Mouse (Mus musculus): Measurements from ENCODE around the gene Cdyl.
A peak's percentile ranks its signal among the peaks of the same experiment; 100 is the strongest.

Cdyl gene

DNA sequence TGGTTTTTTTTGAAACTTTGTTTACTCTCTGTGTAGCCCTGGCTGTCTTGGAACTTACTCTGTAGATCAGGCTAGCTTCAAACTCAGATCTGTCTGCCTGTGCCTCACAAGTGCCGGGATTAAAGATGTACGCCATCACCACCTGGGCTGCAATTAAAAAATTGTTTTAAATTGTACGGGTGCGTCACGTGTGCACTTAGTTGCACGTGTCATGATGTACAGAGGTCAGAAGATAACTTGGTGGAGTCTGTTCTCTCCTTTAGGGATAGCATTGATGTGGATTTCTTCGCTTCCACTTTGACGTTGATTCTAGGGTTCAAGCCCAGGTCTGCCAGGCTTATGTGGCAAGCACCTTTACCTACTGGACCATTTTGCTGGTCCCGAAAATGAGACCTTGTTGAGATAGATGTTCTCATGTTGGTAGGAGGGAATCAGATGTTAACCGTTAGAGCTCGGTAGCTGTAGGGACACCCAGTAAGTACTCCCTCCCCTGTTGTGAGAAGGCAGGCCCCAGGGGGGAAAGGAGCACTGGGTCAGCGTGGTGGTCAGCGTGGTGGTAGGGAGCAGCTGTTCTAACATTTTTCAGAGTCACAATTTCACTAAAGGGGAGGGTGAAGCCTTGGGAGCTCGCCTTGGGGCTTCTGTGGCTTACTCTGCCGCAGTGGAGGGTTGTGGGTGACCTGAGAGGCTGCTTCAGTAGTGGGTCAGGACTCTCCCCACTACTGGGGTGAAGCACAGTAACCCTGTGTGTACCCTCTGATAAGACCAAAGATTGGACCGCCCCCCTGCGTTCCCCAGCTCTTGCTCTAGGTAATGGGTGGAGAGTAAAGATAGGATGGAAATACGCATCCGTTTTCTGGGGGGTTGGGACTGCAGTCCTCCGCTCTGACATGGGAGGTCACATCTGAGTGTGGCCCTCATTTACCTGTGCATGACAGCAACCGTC is 97.0 kb downstream of the Cdyl start:
- DNase-seq (ENCODE audit: low read depth, low spot score), result no peak

DNA sequence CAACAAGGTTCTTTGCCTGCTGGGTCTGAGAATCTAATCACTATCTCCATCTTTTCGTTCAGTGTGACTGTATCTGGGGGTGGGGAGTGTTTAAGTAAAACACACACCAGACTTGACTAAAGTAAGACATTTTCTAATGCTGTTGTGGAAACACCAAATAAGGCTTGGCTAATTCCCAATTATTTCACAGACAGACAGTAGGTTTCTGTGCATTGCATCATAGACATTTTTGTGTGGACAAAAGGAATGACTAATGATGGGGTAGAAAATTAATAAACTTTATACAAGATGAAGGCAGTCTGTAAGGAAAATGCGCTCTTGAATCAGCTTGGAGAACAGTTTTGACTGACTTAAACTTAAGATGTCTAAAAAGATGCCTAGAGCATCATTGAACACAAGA is 100.7 kb downstream of the Cdyl start:
- DNase-seq (ENCODE audit: low read depth, low spot score), result no peak

DNA sequence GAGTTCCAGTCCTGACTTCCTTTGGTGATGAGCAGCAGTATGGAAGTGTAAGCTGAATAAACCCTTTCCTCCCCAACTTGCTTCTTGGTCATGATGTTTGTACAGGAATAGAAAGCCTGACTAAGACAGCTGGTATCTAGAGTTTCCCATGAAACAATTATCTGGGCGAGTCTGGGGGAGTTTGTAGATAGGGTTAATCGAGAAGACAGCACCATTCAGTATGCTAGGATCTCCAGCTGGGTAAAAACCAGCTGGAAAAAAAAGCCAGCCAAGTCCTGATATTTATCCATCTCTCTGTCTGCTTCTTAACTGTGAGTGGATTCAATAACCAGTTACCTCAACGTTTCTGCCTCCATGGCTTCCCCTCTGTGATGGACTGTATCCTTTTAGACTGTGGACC is 104.9 kb downstream of the Cdyl start:
- DNase-seq (ENCODE audit: low read depth, low spot score), result no peak

DNA sequence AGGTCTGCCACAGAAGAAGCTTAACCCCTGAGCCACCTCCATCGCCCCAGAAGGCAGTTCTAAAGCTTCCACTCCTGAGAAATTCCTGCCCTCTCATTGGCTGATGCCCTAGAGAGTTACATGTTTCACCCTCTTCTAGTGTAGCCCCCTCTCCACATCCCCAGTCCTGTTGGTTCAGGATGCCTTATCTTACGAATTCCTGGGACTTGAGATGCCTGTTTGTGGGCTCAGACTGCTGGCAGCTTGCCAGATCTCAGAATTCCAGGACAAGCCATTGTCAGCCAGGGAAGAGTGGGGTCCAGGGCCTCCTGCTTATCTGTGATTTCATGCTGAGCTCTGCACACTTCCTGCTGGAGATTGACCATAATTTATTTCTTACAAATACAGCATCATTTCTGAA is 106.2 kb downstream of the Cdyl start:
- no peak for DNase-seq (ENCODE audit: low read depth, low spot score)

DNA sequence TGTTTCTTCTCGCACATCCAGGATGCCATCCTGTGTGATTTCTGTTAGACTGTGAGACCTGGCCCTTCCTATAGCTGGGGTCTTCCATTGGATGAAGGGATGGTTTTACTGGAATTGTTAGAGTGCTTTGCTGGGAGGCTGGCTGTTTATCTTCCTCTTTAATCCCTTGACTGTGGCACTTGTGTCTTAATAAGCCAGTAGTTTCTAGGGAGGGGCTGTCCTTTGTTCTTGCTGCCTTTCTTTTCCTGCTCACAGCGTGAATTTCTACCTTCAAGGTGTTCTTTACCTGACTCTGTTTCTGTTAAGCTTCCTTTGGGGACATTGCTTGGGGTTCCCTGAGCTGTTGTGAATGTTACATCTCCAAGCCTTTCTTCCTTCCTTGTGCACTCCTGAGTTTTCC is 110.0 kb downstream of the Cdyl start:
- DNase-seq (ENCODE audit: low read depth, low spot score), result no peak

DNA sequence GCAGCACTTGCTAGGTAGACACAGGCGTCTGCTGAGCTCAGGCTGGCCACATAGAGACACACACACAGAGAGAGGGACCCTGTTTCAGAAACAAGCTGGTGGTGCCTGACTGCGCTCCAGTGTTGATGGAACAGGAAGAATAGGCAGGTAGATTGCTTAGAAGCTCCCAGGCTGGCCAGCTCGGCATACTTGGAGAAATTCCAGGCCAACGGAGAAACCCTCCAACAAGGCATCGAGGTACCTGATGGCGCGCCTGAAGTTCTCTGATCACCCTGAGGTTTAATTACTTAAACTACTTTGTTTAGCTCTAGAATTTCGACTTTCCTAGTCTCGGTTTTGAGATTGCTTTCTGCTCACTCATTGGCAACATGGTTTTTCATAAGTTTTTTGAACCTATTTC is 110.8 kb downstream of the Cdyl start:
- DNase-seq (ENCODE audit: low read depth, low spot score), result no peak

DNA sequence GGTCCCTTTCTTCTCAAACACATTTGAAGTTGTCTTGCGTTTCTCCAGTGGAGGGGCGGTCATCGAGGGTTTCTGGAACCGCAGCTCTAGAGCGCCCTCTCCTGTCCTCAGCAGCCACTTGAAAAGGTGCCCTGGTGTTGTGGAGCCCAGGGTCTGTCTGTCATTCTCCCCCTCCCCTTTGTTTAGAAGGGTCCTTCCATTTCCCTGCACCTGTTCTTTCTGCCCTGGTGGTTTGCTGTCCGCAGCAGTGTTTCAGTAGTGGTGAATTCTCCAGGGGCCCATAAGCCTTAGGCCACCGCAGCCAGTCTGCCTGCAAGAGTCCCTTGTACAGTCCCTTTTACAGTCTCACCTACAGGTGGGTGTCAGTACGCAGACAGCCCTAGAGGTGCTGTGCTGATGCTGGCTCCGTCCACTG is 112.3 kb downstream of the Cdyl start:
- DNase-seq (ENCODE audit: low read depth, low spot score), result peak; percentile 60

DNA sequence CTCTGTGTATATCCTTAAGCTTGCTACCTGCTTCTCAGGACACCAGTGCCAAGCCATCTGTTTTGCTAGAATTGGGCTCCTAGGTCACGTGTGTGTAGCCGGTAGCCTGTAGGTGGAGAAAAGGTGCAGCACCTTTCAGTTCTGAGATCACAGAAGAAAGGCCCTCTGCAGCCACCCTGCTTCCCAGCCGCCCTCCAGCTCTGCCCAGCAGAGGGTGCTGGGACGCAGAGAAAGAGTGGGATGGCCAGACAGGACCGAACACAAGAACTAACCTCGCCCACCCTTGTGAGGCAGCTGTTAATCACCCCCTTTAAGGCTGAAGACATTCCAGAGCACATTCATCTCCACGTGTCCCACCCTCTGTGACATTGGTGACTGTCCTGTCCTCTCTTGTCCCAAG is 114.1 kb downstream of the Cdyl start:
- DNase-seq (ENCODE audit: low read depth, low spot score), result no peak

DNA sequence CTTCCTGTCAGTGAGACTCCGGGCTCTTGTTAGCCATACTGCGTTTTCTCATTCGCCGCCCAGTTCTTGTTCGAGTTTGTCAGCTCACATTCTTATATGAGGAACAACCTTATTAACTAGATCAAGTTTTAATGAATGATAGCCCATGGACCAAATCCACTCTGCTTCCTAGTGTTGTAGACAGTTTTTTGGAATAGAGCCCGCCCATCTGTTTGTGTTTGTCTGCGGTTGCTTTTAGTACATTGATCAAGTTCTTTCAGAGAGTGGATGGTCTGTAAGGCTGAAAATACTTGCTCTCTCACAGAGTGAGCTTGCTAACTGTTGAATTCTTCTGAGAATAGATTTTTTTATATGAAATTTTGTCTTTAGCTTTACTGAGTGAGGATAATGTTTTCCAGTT is 116.5 kb downstream of the Cdyl start:
- no peak for DNase-seq (ENCODE audit: low read depth, low spot score)

DNA sequence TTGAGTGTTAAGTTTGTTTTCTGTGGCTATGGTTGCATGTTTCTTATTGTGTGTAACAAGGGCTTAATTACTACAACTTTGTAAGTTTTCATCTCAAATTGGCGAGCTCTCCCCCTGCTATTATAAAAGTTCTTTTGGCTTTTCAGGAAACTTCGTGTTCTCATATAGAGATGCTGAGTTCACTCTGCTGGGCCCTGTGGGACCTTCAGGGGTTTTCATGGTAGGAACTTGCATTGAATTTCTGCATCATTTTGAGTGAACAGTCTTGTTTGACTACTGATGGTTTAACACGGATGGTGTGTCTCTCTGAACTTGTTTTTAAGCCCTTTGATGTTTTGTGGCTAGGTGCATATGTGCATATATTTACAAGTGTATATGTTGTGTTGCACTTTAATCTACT is 121.1 kb downstream of the Cdyl start:
- DNase-seq (ENCODE audit: low read depth, low spot score), result no peak

DNA sequence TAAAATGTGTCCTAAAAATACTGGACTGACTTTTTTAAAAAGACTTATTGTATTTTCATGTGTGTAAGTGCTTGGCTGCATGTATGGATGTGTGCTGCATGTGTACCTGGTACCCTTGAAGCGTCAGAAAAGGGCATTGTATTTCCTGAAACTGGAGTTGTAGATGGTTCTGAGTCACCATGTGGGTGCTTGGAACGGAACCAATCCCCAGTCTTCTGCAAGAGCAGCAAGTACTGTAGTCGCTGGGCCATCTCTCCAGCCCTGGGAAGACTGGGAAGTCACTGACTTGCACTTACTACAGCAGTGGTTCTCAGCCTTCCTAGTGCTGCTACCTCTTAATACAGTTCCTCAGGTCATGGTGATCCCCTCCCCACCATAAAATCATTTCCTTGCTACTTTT is 122.1 kb downstream of the Cdyl start:
- no peak for DNase-seq (ENCODE audit: low read depth, low spot score)

DNA sequence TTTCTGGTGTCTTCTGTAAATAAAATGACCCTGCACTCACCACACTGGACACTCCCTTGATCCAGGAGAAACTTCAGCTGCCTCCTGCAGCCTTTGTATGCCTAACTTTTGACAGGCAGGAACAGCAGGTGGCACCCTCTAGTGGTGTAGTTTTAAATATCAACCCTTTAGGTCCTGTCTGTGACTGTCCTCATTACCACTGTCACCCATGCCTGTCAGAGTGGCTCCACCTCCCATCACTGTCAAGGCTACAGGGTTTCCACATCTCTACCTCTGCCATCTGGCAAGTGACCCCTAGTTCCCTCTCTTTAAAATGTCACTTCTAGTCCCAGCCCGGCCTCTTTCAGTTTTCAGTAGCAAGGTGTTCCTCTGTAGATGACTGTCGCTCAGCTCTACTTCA is 123.3 kb downstream of the Cdyl start:
- peak; percentile 72 for DNase-seq (ENCODE audit: low read depth, low spot score)

DNA sequence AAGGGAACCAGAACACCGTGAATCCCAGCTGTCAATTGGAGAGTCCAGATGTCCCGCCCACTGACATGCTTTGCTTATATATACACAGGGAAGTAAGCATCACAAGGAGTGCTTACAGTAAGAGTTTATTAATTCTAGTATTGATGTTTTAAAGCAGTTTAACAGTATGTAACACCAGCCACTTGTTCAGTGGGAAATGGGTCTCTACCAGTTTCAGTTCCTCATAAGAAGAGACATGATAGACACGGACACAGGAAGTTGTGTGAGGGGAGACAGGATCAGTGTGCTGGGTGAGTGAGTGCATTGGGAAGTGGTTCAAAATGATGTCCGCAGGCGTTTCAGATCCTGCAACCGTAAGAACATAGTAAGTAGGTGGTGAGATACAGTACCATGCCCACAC is 123.9 kb downstream of the Cdyl start:
- no peak for DNase-seq (ENCODE audit: low read depth, low spot score)

DNA sequence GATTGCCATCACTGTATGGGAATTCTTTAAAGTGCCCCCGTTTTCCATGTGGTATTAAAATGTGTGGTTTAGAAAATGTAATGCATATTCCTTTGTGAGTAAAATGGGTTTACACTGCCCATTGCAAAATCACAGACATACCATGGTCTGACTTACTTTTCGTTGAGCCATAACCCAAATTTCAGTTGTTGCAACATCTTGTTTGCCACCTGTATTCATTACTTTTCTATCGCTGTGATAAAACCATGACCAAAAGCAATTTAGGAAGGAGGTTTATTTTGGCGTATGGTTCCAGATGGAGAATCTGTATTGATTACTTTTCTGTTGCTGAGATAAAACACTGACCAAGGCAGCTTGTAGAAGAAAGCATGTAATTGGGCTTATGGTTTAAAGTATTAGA is 124.6 kb downstream of the Cdyl start:
- DNase-seq (ENCODE audit: low read depth, low spot score), result no peak

DNA sequence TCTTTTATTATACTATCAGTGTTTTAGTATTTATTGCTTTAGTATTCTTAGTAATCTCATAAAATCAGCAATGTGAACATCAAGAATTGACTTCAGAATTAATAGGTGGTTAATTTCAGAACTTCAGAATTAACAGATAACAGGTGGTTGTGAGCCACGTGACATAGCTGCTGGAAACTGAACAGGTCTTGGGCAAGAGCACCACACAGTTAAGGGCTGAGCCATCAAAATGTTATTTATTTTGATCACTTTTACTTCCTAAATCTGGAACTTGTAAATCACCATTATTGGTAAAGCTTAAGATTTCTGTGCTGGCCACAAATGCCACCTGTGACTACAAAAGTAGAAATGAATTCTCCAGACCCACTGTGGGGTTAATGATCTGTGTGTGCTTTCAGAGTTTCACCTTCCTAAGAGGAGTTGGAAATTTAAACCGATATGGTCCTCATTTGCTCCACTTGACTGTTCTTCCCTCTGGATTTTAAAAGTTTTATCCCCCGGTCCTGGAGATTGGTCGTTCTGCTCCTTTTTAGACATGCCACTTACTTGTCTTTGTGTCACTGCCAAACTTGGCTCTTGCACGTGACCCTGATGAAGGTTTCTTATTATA is 125.8 kb downstream of the Cdyl start:
- no peak for DNase-seq (ENCODE audit: low read depth, low spot score)

DNA sequence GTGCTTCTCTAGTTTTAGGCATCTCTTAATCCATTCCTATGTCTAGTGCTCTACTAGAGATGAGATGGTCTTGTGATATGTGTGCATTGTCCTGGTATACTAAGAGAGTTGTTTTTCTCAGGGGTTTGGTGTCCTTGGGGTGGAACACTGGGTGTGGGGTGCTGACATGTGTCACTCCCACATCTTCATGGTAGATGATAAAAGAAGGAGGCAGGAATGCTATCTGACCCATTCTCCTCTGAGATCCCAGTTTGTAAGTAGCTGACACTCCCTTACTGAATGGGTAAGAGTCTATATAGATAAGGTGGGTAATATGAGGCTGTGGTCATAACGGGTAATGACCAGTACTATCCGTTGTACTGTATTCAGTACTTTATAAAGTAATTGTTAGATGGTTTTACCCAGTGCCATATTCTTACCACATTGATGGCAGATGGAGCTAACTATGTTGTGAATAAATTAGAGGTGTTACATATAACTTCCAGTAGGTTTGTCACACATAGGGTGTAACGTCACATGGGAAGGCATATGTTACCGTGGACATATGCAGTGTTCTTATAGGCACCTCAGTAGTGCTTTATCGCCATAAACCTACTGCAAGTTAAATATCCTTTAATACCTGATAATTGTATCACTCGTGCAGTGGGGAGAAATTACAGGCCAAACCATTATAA is 127.2 kb downstream of the Cdyl start:
- DNase-seq (ENCODE audit: low read depth, low spot score), result no peak

DNA sequence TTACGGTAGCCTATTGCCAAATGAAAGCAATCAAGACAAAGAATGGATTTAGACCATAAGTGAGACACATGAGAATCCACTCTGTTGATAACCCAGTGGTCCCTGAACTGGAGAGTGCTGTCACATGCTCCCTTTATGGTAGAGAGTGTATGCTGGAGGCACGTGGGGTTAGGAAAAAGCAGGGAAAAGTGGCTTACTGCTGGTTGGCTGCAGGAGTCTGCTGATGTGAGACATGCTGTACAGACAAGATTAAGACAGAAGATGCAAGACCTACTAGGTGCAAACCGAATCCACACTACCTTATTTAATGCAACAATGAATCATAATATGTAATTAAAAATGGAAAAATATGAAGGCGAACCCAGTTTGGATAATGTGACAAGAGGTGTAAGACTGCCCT is 129.9 kb downstream of the Cdyl start:
- DNase-seq (ENCODE audit: low read depth, low spot score), result no peak

DNA sequence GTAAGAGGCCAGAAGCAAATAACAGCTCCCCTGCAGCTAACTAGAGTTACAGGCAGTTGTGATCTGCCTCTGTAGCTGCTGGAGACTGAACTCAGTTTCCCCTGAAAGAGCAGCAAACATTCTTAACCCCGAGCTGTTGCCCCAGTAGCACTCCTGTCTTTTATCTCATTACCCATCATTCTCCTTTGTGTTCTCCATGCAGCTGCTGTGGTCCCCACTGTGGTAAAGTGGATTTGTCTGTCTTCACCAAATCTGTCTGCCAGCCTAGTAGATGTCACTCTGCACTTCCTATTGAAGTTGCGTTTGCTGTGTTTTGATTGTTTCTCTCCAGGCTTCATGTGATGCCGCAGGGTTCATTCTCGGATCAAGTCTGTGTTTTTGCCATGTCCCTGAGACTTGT is 130.8 kb downstream of the Cdyl start:
- DNase-seq (ENCODE audit: low read depth, low spot score), result no peak

DNA sequence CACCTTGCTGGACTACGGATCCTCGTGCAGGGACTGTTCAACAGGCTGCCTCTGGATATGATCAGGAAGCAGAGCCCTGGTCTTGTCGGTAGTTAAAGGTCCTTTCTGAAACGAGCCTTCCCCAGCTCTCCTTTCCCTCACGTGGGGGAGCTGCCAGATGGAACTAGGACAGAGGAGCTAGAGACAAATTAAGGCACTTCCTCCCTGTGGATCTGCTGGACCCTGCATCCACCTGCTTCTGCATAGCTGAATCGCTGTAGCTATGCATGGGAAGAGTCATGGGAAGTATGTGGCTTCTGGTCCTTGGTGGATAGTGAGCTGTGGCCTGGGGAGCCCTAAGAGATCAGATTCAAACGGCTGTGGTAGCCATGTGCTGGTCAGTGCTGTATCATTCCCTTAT is 134.7 kb downstream of the Cdyl start:
- DNase-seq (ENCODE audit: low read depth, low spot score), result no peak

DNA sequence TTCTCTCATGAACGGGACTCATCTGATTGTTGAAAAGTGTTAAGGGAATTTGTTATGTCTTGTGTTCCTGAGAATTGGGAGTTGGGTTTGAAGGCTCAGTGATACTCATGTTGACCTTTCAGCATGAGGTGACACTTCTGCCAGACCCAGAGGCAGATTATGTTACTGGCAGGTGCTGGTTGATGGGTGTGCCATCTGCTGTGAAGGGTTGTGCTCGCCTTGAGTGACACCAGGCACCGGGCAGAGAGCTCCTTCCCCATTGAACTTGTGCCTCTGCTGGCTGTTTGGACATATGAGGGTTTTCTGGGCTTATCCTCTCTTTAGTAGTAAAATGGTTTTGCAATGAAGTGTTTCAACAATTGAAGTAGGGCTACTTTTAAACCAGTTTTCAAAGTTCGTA is 135.1 kb downstream of the Cdyl start:
- no peak for DNase-seq (ENCODE audit: low read depth, low spot score)

DNA sequence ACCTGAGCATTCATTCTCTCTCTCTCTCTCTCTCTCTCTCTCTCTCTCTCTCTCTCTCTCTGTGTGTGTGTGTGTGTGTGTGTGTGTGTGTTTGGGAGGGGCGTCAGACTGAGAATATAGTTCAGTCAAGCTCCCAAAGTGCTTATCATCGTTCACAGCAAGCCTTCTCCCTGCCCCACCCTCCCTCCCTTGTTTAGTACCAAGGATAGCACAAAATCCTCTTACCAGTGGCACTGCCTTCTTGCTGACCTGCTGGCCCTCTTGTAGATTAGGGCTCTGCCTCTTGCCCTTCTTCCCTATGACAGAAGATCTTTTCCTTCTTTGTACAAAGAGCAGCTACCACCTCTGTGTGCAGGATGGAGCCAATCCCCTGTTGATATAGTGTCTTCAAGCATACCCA is 136.3 kb downstream of the Cdyl start:
- no peak for DNase-seq (ENCODE audit: low read depth, low spot score)

DNA sequence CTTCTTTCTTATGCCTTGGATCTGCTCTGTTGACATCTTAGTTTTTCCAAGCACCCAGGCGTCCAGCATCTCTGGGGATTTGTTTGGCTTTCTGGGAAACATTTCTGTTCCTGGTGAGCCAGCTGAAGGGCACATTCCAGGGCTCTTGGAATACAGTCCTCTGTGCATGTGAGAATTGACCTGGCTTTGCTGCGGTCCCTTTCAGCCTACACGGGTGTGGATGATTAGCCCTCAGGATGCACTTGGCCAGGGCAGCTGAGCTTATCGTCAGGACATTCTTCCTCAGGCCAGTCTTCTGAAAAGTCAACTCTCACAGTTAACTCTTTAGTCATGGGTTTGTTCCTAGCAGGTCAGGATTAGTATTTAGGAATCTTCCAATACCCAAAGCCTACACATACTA is 136.7 kb downstream of the Cdyl start:
- no peak for DNase-seq (ENCODE audit: low read depth, low spot score)

Data from CD4-positive, CD25-positive, alpha-beta regulatory T cell, adult 2 months (primary cell).